Mouse (Mus musculus): ENCODE results near the gene AC141477.1. TPM values are rescaled to one million over a fixed set of nuclear protein-coding genes. Genes with fewer than 3 reads are reported as not detected.

AC141477.1 gene
- polyA plus RNA-seq, 1 experiment from 2014 or later: 1.5 TPM

DNA sequence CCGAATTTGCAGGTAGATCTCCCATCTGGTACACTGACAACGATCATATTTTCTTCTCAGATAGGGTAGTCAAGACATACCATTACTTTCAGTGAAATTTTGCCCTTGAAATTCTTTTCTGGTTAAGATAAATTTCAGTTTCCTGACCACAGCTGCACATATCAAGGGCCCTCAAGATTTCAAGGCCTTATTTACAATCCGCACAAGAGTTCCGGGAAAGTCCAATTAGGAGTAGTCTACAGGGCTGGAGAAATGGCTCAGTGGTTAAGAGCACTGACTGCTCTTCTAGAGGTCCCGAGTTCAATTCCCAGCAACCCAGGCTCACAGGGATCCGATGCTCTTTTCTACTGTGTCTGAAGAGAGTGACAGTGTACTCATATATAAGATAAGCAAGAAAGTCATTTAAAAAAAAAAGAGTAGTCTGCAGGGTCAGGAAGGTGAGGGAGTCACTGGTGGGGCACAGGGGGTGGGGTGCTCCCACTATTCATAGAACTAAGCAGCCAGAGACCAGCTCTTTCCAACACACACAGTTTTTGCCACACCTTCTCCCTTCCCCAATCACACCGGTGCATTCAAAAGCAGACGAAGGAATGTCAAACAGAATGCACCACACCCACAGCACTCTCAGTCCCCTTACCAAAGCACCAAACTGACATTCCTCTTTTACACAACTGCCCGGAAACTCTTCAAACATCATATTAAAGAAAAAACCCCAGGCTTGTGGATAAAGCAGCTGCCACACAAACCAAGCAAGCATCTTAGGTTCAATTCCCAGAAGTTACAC, 945 bp downstream of the AC141477.1 start:
- ATAC-seq (ENCODE audit: low FRiP score, low TSS enrichment) (no peak), DNase-seq (ENCODE audit: low spot score) (no peak)
- 72% methylated on average over 9 of the region's 9 CpGs for WGBS
- Histone ChIP-seq H3K4me1 (replicated peaks; ENCODE audit: control insufficient read depth, insufficient read depth) (no peaks in the 10 kb centered on the region), H3K9ac (ENCODE audit: low read length) (no peak overlapping the region), H3K36me3 (ENCODE audit: control insufficient read depth, insufficient read depth, low read length) (peaks cover 7% of the 10 kb centered on the region; the same call in 1 of the 2 replicates), H3K27me3 (ENCODE audit: control insufficient read depth, insufficient read depth, low read length) (no peaks in the 10 kb centered on the region), H3K4me2 (replicated peaks; ENCODE audit: low read depth) (no peak overlapping the region), H3K4me3 (ENCODE audit: low read depth, low read length) (no peak overlapping the region), H3K27ac (replicated peaks) (no peak overlapping the region), H3K9me3 (ENCODE audit: control insufficient read depth, low read length) (no peaks in the 10 kb centered on the region)
- no peak for TF ChIP-seq CTCF (IDR thresholded peaks at IDR 0.05; ENCODE audit: low read depth)
- no peak for TF ChIP-seq EP300 (optimal IDR thresholded peaks at IDR 0.05)

DNA sequence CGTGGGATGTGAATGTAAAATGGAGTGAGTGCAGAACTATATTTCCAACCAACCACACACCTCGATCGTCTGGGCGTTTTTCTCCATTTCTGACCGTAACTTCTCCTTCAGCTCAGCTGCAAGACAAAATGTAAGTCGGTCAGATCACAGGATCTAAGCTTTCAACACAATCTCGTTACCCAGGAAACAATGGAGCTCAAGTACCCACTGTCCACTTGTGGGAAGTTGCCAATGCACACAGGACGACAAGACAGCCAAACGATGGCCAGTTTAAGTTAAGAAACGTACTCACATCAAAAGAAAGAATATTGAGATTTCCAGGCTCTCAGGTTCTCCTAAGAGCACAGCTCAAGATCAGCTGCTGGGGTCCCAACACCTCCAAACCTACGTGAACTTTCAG, 6.3 kb downstream of the AC141477.1 start:
- TF ChIP-seq CTCF (IDR thresholded peaks at IDR 0.05; ENCODE audit: low read depth): no peak
- no peak for TF ChIP-seq EP300 (optimal IDR thresholded peaks at IDR 0.05)
- DNase-seq (ENCODE audit: low spot score): no peak
- Histone ChIP-seq H3K36me3 (ENCODE audit: control insufficient read depth, insufficient read depth, low read length) (peaks cover 31% of the 10 kb centered on the region), H3K9me3 (ENCODE audit: control insufficient read depth, low read length) (no peaks in the 10 kb centered on the region), H3K4me1 (replicated peaks; ENCODE audit: control insufficient read depth, insufficient read depth) (no peaks in the 10 kb centered on the region), H3K9ac (ENCODE audit: low read length) (no peak overlapping the region), H3K4me3 (ENCODE audit: low read depth, low read length) (no peak overlapping the region), H3K27ac (replicated peaks) (no peak overlapping the region), H3K27me3 (ENCODE audit: control insufficient read depth, insufficient read depth, low read length) (no peaks in the 10 kb centered on the region), H3K4me2 (replicated peaks; ENCODE audit: low read depth) (no peak overlapping the region)
- 92% methylated on average over 11 of the region's 11 CpGs for WGBS
- ATAC-seq (ENCODE audit: low FRiP score, low TSS enrichment): no peak

DNA sequence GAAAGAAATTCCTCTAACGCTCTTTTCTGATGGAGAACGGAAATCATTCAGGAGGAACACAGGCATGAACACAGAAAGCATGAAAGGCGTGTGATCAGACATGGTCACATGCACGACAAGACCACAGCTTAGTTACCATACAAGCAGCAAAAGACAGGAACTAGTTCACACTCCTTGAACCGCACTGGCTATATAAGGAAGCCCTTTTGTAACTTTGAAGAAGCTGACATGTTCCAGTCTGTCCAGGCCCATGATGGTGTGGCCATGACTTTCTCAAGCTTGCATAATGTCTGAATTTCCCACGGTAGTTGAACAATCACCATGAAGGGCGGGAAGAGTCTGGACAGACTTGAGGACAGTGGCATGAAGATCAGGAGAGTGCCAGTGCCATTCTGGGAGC, 14.6 kb downstream of the AC141477.1 start:
- Histone ChIP-seq H3K9ac (ENCODE audit: low read length) (no peak overlapping the region), H3K4me2 (replicated peaks; ENCODE audit: low read depth) (no peak overlapping the region), H3K36me3 (ENCODE audit: control insufficient read depth, insufficient read depth, low read length) (peaks cover 45% of the 10 kb centered on the region), H3K4me3 (ENCODE audit: low read depth, low read length) (no peak overlapping the region), H3K9me3 (ENCODE audit: control insufficient read depth, low read length) (no peaks in the 10 kb centered on the region), H3K27me3 (ENCODE audit: control insufficient read depth, insufficient read depth, low read length) (no peaks in the 10 kb centered on the region), H3K4me1 (replicated peaks; ENCODE audit: control insufficient read depth, insufficient read depth) (no peaks in the 10 kb centered on the region), H3K27ac (replicated peaks) (no peak overlapping the region)
- WGBS: 91% methylated on average over 7 of the region's 7 CpGs
- DNase-seq (ENCODE audit: low spot score) (no peak), ATAC-seq (ENCODE audit: low FRiP score, low TSS enrichment) (no peak)
- TF ChIP-seq CTCF (IDR thresholded peaks at IDR 0.05; ENCODE audit: low read depth) (no peak), EP300 (optimal IDR thresholded peaks at IDR 0.05) (no peak)

DNA sequence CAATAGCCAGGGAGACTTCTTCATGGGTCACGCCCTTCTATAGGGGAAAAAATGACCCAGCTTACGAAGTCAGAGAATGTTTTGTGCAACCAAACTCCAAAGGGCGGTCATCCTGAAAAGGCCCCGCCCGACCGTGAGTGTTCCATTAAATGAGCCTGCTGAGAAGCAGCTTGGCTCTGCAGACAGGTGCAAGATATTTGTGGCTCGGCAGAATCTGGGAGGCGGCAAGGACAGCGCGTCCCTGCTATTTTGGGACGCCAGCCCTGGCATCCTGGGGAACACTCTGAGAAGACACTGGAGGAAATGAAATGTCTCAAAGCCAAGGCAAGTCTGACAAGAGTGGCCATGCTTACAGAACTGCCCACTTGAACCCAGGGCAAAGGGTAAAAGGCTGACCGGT, 23.4 kb downstream of the AC141477.1 start:
- WGBS: 91% methylated on average over 12 of the region's 12 CpGs
- no peak for DNase-seq (ENCODE audit: low spot score)
- Histone ChIP-seq H3K36me3 (ENCODE audit: control insufficient read depth, insufficient read depth, low read length) (peaks cover 28% of the 10 kb centered on the region), H3K9me3 (ENCODE audit: control insufficient read depth, low read length) (no peaks in the 10 kb centered on the region), H3K4me3 (ENCODE audit: low read depth, low read length) (no peak overlapping the region), H3K27me3 (ENCODE audit: control insufficient read depth, insufficient read depth, low read length) (no peaks in the 10 kb centered on the region), H3K27ac (replicated peaks) (no peak overlapping the region), H3K4me2 (replicated peaks; ENCODE audit: low read depth) (no peak overlapping the region), H3K4me1 (replicated peaks; ENCODE audit: control insufficient read depth, insufficient read depth) (no peaks in the 10 kb centered on the region), H3K9ac (ENCODE audit: low read length) (no peak overlapping the region)
- TF ChIP-seq CTCF (IDR thresholded peaks at IDR 0.05; ENCODE audit: low read depth): no peak
- TF ChIP-seq EP300 (optimal IDR thresholded peaks at IDR 0.05): no peak
- no peak for ATAC-seq (ENCODE audit: low FRiP score, low TSS enrichment)

DNA sequence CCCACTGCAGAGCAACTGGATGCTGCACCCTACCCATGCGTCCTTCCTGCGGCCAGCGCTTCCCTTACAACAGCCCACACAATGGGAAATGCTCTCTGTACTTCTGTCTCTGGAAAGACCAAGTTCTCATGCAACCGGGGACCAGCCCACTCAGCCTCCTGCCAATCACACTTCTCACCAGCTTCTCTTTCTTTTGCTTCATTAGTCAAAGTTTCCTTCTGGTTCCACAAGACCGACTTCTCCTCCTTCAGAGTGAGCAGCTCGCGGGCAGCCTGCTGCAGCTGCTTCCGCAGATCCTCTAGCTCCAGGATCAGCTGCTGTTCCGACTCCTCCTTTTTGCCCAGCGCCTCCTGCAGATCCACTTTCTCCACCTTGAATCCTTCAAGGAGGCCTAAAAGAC, 31.7 kb downstream of the AC141477.1 start:
- Histone ChIP-seq H3K27me3 (ENCODE audit: control insufficient read depth, insufficient read depth, low read length) (no peaks in the 10 kb centered on the region), H3K4me3 (ENCODE audit: low read depth, low read length) (no peak overlapping the region), H3K9me3 (ENCODE audit: control insufficient read depth, low read length) (no peaks in the 10 kb centered on the region), H3K27ac (replicated peaks) (no peak overlapping the region), H3K9ac (ENCODE audit: low read length) (no peak overlapping the region), H3K36me3 (ENCODE audit: control insufficient read depth, insufficient read depth, low read length) (peaks cover 43% of the 10 kb centered on the region), H3K4me2 (replicated peaks; ENCODE audit: low read depth) (no peak overlapping the region), H3K4me1 (replicated peaks; ENCODE audit: control insufficient read depth, insufficient read depth) (no peaks in the 10 kb centered on the region)
- TF ChIP-seq CTCF (IDR thresholded peaks at IDR 0.05; ENCODE audit: low read depth) (no peak), EP300 (optimal IDR thresholded peaks at IDR 0.05) (no peak)
- 94% methylated on average over 10 of the region's 10 CpGs for WGBS
- ATAC-seq (ENCODE audit: low FRiP score, low TSS enrichment) (no peak), DNase-seq (ENCODE audit: low spot score) (no peak)

DNA sequence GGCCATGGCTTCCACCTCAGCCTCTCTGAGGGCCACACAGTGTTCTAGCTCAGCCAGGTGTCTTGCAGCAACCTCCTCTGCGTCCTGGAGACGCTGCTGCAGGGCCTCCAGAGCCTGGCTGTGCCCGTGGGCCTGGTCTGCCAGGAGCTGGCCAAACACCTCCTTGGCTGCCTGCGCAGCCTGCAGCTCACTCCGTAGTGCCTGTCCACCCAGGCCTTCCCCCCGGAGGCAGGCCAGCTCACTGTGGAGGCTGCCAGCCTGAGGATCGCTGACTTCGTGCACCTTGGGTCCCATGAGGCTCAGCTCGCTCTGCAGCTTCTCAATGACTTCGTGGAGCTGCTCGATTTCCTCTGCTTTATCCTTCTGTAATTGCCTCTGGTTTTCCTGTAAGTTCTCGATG, 47.6 kb downstream of the AC141477.1 start:
- peaks cover 25% of the 10 kb centered on the region for H3K36me3 ChIP-seq (ENCODE audit: control insufficient read depth, insufficient read depth, low read length)
- H3K4me3 ChIP-seq (ENCODE audit: low read depth, low read length): no peak overlapping the region
- no peak for TF ChIP-seq EP300 (optimal IDR thresholded peaks at IDR 0.05)
- TF ChIP-seq CTCF (IDR thresholded peaks at IDR 0.05; ENCODE audit: low read depth): no peak
- H3K27ac ChIP-seq (replicated peaks): no peak overlapping the region
- no peaks in the 10 kb centered on the region for H3K27me3 ChIP-seq (ENCODE audit: control insufficient read depth, insufficient read depth, low read length)
- DNase-seq (ENCODE audit: low spot score) (no peak), ATAC-seq (ENCODE audit: low FRiP score, low TSS enrichment) (no peak)
- 93% methylated on average over 12 of the region's 12 CpGs for WGBS
- H3K9me3 ChIP-seq (ENCODE audit: control insufficient read depth, low read length): no peaks in the 10 kb centered on the region
- no peaks in the 10 kb centered on the region for H3K4me1 ChIP-seq (replicated peaks; ENCODE audit: control insufficient read depth, insufficient read depth)
- no peak overlapping the region for H3K9ac ChIP-seq (ENCODE audit: low read length)
- H3K4me2 ChIP-seq (replicated peaks; ENCODE audit: low read depth): no peak overlapping the region
